Mouse (Mus musculus): ENCODE results near the gene Nr2c2ap. TPM values are rescaled to one million over a fixed set of nuclear protein-coding genes. Genes with fewer than 3 reads are reported as not detected.

The Nr2c2ap gene
- polyA plus RNA-seq, 1 experiment: 20.4 TPM

DNA sequence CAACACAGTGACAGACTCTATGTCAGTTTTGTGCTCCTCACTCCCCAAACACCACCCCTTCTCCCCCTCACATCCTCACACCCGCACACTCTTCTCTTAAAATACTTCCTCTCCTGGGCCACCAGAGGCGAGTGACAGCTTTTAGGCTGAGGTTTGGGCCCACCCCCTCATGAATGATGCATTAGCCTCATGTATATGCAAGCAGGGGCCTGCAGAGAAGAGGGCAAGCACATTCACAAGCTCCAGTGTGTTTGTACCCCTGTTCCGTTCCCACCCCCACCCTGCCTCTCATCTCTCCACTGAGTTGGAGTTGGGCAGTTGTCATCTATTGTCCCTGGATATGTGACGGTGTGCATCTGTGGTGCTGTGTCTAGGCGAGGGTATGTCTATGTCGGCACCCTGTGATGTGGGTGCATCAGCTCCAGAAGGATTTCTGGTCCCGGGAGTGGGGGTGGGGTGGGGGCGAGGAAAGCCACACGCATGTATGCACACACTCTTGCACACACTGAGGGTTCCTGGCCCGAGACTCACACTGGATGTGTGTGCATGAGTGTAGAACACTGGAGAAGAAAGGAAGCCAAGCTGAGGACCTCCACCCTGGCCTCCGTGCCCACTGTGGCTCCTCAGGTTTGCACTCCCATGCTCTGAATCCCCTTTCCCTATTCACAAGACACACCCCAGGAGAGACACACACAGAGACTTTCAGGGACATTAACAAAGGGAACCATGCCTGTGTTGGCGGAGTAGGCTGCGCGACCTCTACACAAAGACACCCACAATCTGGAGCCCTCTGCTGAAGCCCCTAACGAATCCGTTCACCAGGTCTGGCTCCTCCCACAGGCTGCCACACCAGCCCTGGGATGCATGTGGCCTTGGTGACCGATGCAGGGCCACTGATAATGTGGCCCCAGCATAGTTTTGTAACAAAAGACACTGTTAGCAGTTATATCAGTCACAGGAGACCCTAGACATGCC lies 12.1 kb upstream of the Nr2c2ap start:
- no peak for DNase-seq (ENCODE audit: low read depth)

DNA sequence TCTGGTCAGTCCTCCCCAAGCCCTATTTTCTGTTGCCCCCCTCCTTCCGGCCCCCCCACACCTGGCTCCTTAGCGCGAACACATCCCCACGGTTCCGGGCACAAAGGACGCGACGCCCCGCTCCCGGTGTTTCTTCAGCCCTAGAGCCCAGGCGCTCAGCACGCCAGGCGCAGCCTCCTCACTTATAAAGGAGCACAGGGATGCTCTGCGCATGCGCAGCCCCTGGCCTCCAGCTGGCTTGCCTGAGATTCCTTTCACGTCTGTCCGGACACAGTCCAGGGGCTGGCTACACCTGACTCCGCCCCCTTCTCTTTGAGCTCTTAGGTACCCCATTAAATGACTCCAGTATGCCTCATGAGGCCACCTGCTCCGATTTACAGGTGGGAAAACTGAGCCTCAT lies 10.5 kb upstream of the Nr2c2ap start, which contains the start of gene Ncan:
Gene Ncan, minus strand, starts transcription at position 207 of the 400 bp plus-strand sequence.
- DNase-seq (ENCODE audit: low read depth): no peak

DNA sequence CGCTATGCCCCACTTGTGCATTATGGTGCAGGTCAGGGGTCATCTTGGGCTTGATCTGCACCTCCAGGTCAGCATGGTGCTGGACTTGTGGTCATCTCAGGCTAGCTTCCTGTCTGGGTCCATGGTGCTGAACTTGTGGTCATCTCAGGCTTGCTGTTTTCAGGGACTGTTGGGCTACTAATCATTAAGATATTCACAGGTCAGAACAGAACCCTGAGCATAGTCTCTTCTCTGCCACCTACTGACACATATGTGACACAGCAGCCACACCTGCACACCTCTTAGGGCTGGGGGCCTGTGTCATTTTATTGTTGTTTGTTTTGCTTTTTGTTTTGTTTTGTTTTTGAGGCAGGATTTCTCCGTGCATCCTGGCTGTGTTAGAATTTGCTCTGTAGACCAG lies 8.3 kb upstream of the Nr2c2ap start:
- no peak for DNase-seq (ENCODE audit: low read depth)

DNA sequence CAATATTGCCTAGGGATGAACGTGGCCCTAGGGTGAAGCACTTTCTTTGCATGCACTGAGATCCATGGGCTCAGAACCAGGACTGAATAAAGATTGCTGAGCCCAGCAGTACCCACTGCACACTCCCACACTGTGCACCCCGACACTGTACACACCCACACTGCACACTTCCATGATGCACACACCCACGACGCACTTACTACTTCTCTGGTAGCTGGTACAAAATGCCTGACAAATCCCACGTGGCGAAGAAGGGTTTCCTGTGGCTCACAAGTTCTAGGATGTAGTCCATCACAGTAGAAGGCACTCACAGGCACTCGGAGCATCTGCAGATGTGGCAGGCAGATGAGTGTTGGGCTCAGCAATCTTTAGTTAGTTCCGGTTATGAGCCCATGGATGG lies 6.1 kb upstream of the Nr2c2ap start:
- DNase-seq (ENCODE audit: low read depth): no peak

DNA sequence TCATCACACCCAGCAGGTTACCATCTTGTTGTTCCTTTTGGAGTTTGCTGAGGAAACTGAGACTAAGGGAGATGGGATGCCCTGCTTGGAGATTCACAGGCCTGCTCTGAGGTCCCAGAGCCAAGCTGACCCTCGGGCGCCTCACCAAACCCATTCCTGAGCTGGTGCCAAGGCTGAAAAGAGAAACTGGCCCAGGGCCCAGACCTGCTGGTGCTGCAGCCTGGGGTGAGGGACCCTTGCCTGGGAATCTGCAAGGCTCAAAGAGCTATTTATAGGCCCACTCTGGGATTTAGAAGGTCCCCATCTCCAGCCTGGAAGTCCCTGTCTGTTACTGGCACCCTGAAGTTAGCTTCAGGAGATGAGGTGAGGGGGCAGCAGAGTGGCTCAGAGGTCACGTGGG lies 2.7 kb upstream of the Nr2c2ap start:
- DNase-seq (ENCODE audit: low read depth): no peak

DNA sequence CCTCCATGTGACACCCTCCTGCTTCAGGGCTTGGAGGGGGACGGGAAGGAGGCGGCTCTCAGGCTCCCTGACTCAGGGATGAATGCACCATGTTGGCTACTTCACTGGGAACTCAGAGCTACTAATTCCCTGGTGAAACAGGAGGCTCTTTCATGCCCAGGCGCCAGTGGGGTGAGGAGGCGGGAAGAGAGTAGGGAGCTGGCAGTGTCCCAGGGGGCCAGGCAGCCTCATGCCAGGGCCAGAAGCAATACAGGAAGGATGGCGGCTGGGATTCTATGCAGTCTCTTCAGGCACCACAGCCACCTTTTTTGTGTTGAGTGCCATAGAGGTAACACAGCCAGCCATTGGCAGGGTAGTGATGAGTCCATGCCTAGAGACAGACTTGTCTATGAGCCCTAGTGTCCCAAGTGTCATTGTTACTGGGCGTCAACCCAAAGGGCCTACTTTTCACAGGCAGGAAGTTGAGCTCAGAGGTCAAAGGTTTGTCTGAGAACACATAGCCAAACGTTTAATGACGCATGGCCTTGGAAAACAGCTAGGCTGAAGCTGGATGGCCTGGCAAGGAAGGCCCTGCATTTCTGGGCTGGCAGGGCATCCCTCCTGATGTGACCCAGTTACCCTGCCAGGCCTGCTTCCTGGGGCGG lies 1.7 kb upstream of the Nr2c2ap start:
- peak; percentile 42 for DNase-seq (ENCODE audit: low read depth)

DNA sequence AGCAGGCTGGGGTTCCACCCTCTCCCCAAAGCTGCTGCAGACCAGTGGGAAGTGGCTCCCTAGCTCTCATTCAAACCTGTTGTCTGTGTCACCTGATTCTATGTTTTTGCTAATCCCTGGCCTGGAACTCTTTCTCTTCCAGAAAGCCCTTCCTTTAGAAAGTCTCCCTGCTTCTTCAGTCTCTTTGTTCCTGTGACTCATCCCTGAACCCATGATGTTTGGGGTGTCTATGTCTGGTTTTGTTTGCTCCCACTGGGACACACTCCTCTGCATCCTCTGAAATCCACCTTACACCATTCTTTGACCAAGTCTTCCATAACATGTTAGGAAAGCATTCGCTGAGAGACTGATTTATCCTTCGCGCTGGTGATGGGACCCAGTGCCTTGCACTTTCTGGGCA lies 1.1 kb upstream of the Nr2c2ap start:
- no peak for DNase-seq (ENCODE audit: low read depth)

DNA sequence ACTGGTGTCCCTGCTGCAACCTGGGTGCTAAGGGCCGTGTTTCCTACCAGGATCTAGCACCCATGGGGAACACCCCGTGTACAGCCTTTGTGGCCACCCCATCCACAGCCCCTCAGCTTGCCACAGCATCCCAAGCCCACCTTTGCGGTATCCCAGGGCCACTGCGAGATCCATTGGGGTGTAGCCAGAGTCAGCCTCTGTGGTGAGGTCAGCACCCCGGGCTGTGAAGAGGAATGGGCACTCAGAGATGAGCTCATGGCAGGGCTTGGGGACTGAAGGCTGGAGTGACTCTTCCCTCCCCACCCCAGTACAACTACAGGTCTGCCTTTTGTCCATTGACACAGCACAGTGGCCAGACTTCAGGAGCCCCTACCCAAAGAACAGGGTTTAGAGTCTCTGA lies 3.0 kb downstream of the Nr2c2ap start:
- DNase-seq (ENCODE audit: low read depth): no peak

DNA sequence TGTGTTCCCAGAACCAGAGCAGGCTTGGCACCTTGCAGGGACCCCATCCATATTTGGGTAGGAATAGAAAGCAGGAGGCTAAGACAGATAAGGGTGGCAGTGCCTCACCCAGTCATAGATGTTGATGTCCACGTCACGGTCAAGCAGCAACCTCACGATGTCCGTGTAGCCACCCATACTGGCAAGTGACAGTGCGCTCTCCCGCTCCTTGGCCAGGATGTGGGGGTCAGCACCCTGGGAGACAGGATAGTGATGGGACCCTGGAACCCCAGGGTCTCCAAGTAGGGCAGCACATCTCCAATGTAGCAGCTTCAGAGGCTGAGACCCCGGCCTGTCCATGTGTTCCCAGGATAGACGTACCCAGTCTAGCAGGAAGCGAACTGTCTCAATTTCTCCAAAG lies 3.8 kb downstream of the Nr2c2ap start:
- DNase-seq (ENCODE audit: low read depth): no peak

DNA sequence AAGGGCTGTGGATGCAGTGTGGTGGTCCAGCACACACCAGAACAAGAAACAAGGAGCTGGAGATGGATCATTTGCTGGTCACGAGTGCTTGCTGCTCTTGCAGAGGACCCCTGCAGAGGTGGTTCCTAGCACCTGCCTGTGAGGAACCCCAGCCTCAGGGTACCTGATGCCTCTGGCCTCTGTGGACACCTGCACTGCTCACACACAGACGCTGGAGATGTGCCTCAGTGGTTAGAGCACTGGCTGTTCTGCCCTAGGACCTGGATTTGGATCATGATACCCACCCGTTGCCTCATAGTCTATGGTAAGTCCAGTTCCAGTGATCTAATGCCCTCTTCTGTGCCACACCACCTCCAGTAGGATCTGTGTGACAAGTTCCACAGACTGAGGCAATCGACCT lies 5.5 kb downstream of the Nr2c2ap start:
- no peak for DNase-seq (ENCODE audit: low read depth)

DNA sequence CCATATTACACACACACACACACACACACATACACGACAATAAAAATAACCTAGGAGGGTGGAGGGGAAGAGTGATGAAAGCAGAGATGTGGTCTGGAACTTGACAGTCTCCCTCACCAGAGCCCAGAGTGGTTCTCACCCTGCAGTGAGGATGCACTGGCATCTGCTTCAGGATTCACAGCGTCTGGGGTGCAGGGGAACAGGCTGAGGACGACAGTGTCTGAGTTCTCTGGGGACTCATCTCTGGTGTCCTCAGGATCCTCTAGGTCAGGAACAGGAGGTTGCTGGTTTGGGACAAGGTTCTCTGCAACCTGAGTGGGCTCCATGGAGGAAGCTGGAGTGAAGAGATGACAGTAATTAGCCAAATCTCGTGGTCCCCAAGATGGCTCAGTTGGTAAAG lies 6.8 kb downstream of the Nr2c2ap start:
- no peak for DNase-seq (ENCODE audit: low read depth)

DNA sequence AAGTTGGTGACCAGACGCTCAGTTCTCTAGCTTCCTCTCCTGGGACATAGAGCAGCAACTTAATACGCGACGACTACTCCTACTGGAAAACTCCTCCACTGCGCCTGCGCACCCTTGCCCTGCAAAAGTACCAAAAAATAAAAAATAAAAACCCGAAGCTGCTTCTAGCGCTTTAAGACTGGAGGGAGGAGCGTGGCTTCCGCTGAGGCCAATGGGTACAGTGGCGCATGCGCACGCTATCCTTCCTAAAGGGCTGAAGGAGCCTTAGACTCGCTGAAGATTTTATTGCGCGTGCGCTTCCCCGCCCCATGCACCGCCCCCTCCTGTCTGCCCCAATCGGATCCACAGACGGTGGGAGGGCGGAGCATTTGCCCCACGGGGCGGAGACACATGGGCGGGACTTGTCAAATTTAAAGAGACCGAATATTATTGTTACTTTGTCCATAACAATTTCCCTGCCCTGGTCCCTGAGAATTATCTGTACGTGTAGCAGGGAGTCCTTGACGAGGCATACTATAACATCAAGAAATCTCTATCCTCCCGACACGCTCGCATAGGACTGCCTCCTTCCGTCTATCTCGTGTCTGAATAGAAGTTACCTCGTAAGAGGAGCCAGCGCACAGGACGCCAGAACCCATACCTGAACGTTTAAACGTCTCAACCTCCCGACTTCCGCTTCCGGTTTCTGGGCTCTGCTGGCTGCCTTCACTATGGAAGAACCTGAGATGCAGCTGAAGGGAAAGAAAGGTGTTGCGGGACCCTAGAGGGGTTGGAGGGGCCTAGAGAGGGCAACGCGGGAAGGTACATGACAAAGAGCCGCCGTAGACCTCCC lies 8.1 kb downstream of the Nr2c2ap start, which contains the start of the genes Rfxank, Borcs8 and Mef2b:
Gene Rfxank, minus strand, starts transcription at position 129 of the 832 bp plus-strand sequence.
Gene Borcs8, plus strand, starts transcription at position 474 of the 832 bp plus-strand sequence.
Gene Mef2b, plus strand, starts transcription at position 686 of the 832 bp plus-strand sequence.
- peak; percentile 85 for DNase-seq (ENCODE audit: low read depth)

DNA sequence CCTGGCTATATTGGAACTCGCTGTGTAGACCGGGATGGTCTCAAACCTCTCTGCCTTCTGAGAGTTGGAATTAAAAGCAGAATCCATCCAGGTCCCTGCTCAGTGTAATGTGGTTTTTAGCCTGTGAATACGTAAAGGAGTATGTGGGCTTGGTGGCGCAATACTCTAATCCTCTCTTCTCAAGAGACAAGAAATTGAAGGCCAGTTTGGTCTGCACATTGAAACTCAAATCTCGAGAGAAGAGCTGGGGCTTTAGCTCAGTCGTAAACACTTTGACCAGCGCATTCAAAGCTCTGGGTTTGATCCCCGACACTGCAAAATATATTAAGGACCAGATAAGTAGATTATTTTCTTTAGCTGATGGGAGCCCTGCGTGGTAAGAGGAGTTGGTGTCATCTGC lies 8.8 kb downstream of the Nr2c2ap start:
- no peak for DNase-seq (ENCODE audit: low read depth)

DNA sequence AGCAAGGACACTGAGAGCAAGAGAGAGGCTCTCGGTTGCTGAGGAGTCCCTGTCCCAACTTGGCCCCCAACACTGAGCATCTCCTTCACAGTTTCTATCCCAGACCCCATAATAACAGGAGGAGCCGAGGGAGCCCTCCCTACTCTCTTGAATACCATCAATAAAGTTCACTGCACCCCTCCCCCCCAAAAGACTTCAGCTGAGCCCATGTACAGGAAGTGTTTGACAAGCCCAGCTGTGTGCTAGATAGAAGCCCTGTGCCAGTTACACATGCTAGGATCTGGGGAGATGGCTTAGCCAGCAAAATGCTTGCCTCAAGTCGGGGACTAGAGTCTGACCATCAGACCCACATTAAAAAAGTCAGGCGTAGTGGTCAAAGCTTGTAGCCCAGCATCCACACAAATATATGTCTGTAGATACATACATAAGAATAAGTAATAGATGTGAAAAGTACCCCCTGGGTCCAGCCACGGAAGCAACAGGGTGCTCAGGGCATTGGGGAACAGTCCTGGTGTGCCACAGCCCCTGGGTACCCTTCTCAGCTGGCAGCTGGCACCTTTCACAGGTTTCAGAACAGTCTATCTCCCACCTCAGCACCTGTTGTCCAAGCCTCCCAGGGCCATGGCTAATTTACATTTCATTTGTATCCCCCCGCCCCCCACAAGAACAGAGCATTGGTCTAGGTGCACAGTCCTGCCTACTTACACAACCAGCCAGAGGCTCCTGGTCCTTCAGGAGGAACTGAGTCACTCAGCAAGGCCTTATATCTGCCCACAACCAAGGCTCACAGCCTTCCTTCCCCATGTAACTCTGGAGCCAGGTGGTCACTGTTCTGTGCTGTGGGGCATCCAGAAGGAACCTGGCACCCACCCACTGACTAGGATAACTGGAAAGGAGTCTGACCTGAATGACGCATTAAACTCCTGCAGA lies 16.8 kb downstream of the Nr2c2ap start:
- DNase-seq (ENCODE audit: low read depth): no peak

DNA sequence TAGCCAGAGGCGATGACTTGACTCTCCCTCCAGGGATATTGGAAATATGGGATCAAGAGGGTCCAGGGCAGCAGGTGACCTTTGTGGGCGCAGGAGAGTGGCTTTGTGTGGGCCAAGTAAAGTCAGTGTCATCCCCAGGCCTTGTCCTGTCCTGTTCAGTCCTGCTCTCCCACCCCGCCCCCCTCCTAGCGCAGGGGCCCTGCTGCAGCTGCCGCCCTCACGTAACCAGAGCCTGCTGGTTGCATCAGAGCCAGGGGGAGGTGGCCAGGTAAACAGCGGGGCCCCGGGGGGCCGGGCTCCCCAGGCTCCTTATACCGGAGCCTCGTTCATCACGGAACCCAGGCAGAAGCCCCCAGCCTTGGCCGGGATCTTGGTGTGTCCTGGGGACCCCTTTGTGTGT lies 19.0 kb downstream of the Nr2c2ap start:
- DNase-seq (ENCODE audit: low read depth): no peak

DNA sequence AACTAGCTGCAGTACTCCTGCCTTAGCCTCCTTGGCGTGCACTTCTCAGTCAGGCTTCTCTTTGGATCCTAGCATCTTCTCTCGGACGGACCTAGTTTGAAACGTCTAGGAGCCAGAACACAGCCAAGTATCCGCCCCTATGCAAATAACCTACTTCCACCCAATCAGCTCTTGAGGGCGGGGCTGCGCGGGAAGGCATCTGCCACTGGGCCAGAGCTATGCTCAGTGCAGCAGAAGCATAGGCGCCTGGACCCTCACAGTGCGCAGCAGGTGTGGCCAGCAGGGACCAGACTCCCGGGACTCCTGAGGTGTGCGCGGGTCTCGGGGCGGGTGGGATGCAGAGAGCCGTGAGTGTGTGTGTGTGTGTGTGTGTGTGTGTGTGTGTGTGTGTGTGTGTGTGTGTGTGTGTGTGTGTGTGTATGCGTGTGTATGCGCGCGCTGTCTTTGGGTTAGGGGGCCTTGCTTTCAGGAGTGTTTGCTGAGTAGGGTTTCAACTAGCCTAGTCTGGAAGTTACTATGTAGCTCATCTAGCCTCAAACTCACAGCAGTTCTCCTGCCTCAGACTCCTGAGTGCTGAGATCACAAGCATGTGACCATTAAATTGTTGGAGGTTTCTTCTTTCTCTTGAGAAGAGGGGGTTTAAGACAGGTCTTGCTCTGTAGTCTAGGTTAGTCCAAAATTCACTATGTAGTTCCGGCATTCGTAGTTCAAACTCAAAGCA lies 21.6 kb downstream of the Nr2c2ap start:
- no peak for DNase-seq (ENCODE audit: low read depth)

DNA sequence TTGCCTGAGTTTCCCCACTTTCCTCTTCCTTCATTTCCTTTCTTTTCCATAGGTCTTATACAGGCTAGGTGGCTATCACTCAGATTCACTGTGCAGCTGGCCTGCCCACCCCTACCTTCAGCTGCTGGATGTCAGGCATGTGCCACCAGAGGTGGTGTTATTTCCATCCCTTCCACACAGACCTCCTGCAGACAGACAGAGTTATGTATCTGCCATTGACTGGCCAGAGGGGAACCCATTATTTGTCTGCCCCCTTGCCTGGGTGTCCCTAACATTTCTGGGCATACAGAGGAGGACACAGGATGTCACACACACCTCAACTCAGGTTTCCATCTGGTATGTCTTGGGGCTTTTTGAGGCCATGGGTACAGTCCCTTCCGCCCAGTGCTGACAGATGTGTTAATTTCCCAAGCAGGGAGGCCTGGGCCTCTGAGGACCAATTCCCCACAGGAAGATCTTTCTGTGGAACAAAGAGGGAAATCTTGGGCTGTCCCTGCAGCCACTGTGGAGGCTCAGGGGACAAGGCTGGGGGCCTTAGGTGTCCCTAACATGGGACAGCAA lies 26.2 kb downstream of the Nr2c2ap start:
- DNase-seq (ENCODE audit: low read depth): no peak

DNA sequence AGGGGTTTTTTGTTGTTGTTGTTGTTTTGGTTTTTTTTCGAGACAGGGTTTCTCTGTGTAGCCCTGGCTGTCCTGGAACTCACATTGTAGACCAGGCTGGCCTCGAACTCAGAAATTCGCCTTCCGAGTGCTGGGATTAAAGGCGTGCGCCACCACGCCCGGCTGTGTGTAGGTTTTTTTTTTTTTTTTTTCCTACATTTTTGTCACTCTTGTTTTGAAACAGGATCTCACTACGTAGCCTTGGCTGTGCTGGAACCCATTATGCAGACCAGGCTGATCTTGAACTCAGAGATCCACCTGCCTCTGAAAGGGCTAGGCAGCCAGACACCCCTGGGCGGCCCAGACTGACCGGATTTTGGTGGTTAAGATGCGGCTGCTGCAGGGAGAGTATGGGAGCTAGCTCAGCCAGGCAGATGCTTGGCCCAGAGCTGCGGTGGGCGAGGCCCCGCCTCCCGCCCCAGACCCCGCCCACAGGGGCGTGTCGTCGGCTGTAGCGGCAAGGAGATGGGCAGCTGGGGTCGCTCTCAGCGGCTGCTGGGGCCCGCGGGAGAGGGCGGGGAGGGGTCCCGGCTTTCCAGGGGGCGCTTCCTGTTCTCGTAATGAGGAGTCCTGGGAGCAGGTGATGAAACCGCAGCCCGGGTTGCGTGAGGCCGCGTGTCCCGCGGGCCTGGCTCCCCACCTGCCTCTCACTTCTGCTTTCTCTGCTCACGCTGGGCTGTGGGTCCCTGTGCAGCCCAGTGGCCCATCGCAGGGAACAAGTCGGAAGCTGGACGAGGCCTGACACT lies 27.1 kb downstream of the Nr2c2ap start:
- DNase-seq (ENCODE audit: low read depth): no peak

DNA sequence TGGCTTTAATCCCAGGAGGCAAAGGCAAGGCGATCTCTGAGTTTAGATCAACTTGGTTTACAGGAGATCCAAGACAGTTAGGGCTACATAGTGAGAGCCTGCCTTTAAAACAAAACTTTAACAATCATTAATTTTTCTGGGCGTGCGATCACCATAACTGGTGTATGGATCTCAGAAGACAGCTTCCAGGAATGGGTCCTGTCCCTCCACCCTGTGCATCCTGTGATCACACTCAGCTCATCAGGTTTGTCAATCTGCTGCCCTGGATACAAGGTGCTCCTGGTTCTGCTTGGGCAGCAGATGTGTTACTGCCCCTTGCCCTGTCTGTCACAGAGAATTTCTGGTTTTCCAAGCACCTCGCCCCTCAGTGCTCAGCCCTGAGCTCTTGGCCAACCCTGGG lies 28.1 kb downstream of the Nr2c2ap start:
- DNase-seq (ENCODE audit: low read depth): no peak
